Mouse (Mus musculus): ENCODE measurements around the gene Cmpk2. TPM values are rescaled to one million over a fixed set of nuclear protein-coding genes. Genes with fewer than 3 reads are reported as not detected.
A peak's percentile ranks its signal among the peaks of the same experiment; 100 is the strongest.
"Not testable (repeated sequence)": the region's sequence is repeated elsewhere in the genome, so short reads cannot be mapped to it uniquely, and the experiment has no call there.

The Cmpk2 gene
- 10 to 100 TPM; 10.2 to 17.1 TPM for total RNA-seq (2021)
- long read RNA-seq, experiment 1, transcript Cmpk2-201 (5 exons, 3,200 nt), result major isoform, 15 of 15 reads
- long read RNA-seq, experiment 1, partial matches to known transcripts, result 0 of 15 reads
- long read RNA-seq, experiment 1, other reads (novel, unspliced or antisense), result 0 of 15 reads
- long read RNA-seq, experiment 2, transcript Cmpk2-201 (5 exons, 3,200 nt), result major isoform, 15 of 19 reads
- long read RNA-seq, experiment 2, partial matches to known transcripts, result 2 of 19 reads
- long read RNA-seq, experiment 2, other reads (novel, unspliced or antisense), result 2 of 19 reads

DNA sequence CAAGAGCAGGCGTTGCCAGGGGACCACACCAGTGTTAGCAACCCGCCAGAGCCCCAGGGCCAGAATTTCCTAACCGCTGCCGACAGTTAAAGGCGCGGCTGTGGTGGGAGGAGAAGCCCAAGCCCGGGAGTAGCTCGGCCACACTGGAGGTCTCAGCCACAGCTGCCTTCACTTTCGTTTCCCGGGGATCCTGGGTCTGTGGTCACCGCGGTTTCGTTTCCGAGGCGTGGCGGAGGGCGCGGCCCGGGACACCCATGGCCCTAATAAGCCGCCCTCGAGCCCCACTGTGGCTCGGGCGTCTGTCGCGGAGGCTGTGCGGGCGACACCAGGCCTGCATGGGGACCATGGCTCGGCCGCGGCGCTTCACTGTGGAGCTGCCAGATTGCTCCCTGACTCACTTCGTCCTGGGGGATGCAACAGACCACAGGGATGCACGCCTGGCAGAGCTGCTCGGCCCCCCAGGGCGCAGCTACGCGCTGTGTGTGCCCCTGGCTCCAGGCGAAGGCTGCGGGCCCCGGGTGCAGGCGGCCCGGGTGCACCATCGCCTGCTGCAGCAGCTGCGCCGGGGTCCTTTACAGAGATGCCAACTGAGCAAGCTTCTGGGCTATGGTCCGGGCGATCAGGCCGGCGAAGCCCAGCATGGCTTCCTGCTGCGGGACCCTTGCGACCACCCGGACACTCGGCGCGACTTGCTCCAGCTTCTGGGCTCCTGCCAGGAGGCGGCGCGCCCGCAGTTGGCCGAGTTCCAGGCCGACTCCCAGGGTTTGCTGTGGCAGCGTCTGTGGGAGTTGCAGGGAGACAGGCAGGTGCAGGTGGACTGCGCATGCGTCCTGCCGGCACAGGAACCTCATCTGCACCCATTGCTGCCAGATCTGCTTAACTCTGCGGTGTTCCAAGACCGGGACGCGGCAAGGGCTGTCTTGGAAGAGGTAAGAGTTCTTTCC is at the start of gene Cmpk2:
Gene Cmpk2 (plus strand): TSS at position 107 of the 944 bp plus-strand sequence.
- DNase-seq (ENCODE audit: low spot score in 2 of 2), result peak; percentile 79 to 92

DNA sequence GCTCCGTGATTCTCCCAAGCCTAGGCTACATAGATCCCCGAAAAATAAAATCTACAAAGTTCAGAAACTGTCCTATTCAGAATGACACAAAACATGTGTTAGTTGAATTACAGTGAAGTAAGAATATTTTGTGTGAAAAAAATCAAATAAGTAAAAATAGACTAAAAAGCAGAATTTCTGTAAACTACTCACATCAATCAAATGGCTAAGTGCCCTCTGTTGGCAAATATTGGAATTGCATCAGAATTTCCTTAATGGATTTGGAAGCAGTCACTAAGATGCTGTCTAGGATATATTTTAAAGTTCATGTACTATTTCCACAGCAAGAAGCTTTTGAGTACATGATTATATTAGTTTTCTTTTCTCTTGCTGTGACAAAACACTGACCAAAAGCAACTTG is 44.2 kb upstream of the Cmpk2 start:
- no peak for DNase-seq (ENCODE audit: low spot score in 2 of 2)

DNA sequence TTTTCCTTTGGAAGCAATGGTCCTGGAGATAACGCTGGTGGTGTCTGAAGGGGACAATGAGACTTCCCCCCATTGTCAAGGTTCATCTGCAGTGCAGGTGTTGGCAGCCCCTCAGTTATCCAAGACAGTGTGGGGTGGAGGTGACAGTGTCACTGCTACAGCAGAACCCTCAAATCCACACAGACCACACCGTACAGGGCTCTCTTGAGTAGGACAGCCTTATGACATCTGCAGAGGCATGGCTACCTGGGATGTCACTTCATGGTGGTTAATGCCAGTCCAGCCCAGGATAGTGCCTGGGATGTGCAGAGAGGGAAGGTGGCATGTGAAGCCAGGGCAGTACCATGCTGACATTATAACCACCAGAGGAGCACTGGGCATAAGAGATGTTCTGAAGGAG is 40.2 kb upstream of the Cmpk2 start:
- not testable (repeated sequence) for DNase-seq (ENCODE audit: low spot score in 2 of 2)

DNA sequence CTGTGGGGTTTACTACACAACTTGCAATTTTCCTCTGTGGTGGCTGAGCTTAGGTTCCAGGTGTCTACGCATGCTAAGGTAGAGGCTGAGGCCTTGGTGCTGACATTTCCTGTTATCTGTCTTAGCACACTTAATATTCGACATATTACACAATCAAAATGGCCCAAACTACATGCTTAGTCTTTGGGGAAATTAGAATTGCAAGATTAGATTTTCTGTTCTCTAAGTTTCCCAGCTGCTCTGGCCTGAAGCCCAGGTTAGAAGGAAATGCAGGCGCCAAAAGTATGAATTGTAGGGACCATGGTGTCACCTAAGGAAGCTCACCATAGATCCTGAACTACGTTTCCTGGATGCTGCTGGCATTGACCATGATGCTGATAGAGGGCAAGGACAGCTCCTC is 32.7 kb upstream of the Cmpk2 start:
- no peak for DNase-seq (ENCODE audit: low spot score in 2 of 2)

DNA sequence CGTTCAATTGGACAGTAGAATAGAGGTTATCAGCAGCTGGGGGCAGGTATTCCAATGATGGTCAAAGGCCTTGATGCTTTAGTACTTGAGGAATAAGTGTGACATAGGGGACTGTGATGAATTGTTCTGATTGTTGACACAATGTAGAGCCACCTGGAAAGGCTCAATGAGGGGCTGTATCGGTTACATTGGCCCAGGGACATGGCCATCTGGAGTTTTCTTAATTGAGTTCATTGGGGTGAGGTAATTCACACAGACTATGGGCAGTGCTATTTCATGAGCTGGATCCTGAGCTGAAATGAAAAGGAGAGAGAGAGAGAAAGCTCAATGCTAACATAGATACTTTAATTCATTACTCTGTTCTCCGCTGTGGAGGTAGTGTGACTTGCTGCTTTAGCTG is 31.1 kb upstream of the Cmpk2 start:
- no peak for DNase-seq (ENCODE audit: low spot score in 2 of 2)

DNA sequence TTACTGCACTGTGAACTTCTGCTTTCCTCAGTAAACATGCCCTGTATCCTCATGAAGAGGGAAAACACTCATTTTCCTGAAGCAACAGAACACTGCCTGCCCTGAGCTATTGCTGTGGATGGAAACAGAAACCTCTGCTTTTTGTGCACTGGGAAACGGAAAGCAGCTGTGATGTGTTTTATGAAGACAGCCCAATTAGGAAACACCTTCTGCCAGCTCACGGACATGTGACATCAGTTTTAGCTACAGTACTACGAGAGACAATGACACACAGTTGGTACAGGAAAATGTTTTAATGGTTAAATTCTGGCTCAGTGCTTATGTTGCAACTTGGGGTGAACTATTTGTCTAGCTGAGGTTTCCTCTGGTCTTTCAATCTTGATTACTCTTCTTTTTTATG is 29.6 kb upstream of the Cmpk2 start:
- DNase-seq (ENCODE audit: low spot score in 2 of 2), result no peak

DNA sequence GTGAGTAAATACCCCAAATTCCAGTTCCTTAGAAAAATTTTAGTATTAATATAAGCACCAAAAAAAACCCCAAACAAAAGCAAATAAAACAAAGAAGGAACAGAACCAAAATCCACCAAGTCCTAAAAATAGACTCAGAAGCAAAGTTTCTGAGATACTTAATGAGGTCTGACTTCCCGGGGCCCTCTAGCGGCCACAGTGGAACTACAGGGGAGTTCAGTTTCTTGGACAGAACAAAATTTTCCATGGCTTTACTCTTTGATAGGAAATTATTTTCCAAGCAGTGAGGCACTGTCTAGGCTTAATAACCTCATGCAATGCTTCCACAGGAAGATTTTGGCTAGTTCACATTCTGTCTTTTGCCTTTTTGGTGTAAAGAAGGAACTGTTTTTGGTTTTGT is 24.9 kb upstream of the Cmpk2 start:
- peak; percentile 78 to 85 for DNase-seq (ENCODE audit: low spot score in 2 of 2)

DNA sequence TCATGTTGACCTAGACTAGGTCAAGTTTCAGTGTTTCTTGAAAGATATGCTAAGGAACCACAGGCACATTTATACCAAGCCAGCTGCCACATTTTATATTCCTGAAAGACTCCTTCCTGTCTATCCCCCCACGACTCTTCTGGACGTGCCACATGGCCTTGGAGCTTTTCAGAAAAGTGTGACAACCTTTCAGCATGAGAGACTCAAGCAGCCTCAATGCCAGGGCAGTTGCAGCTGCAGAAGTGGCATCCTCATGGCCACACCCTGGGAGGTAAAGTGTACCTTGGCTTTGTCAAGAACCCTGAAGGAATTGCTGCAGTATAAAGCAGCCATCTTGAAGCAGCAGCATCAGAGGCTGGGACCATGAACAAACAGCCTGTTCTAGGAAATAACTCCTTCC is 24.5 kb upstream of the Cmpk2 start:
- DNase-seq (ENCODE audit: low spot score in 2 of 2), result no peak

DNA sequence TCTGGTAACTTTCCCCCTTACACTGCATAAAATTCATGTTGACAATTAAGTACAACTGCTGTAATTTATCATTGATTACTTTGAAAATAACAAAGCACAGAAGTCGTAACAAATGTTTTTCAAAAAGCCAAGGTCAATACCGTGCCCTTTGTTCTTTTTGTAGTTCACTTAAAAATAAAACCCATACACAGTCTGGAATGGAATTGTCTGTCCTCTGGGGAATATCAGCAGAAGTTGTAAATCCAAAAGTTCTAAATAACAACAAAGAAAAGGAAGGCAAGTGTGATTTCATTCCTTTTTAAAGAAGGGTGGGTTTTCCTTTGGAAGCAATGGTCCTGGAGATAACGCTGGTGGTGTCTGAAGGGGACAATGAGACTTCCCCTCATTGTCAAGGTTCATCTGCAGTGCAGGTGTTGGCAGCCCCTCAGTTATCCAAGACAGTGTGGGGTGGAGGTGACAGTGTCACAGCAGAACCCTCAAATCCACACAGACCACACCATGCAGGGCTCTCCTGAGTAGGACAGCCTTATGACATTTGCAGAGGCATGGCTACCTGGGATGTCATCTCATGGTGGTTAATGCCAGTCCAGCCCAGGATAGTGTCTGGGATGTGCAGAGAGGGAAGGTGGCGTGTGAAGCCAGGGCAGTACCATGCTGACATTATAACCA is 22.5 kb upstream of the Cmpk2 start:
- DNase-seq (ENCODE audit: low spot score in 2 of 2), result no peak

DNA sequence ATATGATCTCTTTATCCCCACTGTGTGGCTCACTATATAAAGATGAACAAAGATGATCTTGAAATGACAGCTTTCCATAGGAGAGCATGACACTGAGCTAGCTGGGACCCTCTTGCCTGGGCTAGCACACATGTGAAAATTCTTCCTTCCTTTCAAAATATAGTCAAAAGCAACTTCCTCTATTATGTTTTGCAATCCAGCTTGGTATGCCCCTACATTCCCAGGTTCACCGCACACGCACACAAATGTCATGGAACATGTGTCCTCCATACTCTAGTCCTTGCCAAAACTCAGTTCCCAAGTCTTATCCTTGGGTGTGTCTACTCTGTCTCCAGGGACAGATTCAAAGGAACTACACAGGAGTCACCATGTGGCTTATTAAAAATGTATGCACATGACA is 19.5 kb upstream of the Cmpk2 start:
- no peak for DNase-seq (ENCODE audit: low spot score in 2 of 2)

DNA sequence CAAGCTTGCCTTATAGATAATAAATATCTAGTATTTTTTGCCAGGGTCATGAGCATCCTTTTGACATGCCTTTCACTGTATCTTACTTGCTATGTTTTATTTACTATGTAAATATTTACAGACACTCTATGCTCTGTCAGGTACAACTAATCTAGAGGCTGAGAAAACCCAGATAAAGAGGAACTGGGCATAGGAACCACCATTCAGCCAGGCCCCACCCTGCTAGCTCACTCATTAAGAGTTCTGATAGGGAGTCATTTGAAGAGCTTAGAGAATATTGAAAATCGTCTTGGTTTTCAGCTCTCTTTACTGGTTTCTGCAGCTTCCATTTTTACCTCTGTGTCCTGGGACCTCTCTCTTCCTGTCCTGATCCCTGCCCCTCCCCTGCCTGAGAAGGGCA is 17.9 kb upstream of the Cmpk2 start:
- no peak for DNase-seq (ENCODE audit: low spot score in 2 of 2)

DNA sequence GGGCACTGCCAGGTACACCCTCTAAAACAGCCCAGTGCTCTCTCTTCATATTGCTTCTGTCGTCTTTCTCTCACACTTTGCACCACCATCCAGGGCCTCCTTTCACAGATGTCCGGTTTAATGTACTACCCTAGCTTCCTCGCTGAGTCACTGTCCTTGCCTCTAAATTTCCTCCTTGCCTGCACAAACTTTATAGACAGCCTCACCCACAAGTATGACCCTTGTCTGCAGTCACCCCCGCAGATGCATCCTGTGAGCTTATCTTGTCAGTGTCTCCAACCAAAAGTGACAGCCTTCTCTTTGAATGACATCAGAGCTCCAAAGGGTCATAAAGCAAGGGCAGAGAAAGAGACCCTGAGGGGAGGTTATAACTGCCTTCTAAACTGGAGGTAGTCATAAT is 16.1 kb upstream of the Cmpk2 start:
- no peak for DNase-seq (ENCODE audit: low spot score in 2 of 2)

DNA sequence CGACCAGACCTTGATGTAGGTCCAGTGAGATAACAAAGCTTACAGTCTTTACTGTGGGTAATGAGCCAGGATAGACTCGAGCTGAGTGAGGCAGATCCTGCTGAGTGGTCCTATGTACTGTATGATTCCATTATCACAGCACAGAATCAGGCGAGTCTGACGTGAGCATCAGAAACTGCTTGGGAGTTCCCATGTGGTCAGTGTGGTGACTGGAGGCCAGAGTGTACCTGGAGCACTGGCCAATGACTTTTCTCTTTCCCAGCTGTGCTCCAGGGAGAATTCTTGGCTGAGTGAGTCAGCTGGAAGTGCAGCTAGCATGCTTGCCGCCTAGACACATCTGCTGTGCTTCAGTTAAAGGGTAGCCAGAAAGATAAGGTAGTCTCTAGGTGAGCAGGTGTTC is 14.3 kb upstream of the Cmpk2 start:
- no peak for DNase-seq (ENCODE audit: low spot score in 2 of 2)

DNA sequence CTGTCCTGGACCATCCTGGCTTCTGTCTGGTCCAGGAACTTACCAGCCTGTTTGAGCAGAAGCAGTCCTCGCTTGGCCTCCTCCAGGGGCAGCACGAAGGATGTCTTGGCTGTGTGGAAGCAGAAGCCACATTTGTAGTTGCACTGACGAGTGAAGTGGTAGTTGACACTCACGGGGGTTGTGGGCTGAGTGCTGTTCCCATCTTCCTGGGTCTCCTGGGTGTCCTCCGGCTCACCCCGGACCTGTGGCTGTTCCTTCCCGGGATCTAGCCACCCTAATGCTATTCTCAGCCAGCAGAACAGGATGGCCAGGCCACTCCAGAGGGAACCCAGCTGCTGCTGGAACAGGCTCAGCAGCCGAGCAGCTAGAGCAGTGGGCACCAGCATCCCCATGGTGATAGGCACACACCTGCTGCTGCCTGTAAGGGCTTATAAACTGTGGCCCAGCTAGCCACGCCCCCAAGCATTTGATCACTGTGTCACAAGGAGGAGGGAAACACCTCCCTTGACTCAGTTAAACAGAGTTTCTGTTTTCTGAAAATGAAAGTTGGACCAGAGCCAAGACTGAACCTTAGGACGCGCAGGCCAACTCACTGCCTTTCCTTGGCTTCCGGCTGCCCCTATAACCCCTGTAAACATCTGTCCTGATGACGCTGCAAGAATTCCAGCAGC is 12.8 kb upstream of the Cmpk2 start, which contains the start of gene Rsad2:
Gene Rsad2 (minus strand): TSS at position 425 of the 671 bp plus-strand sequence.
- peak; percentile 59 to 62 for DNase-seq (ENCODE audit: low spot score in 2 of 2)

DNA sequence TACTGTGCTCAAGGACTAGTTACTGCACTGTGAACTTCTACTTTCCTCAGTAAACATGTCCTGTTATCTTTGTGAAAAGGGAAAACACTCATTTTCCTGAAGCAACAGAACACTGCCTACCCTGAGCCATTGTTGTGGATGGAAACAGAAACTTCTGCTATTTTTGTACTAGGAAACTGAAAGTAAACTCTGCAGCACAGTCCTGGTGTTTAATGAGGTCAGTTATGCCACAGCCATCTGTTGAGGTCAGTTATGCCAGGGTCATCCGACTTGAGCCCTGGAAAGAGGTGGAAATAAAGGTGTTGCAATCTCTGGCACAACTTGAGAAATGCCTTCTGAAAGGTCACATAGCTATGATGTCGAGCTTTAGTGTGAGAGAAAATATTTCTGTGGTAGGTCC is 8.9 kb upstream of the Cmpk2 start:
- peak in 1 of 2 experiments; percentile 46 for DNase-seq (ENCODE audit: low spot score in 2 of 2)

DNA sequence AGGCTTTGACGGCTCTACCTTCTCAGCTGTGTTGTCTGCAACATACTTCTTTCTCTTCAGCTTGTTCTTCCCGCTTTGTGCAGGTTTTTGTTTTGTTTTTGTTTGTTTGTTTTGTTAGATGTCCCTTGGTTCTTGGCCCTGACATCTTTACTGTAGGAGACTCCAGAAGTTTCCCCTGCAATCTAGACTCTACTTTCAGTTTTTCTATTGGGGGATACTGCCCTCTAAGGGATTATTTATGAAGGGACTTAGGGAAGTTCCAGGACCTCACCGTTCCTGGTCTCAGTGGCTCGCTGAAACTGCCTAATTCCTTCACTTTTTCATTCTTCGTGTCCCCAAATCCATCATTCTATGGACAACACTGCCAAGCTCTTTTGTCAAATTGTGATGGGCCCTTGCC is 3.4 kb upstream of the Cmpk2 start:
- no peak for DNase-seq (ENCODE audit: low spot score in 2 of 2)

DNA sequence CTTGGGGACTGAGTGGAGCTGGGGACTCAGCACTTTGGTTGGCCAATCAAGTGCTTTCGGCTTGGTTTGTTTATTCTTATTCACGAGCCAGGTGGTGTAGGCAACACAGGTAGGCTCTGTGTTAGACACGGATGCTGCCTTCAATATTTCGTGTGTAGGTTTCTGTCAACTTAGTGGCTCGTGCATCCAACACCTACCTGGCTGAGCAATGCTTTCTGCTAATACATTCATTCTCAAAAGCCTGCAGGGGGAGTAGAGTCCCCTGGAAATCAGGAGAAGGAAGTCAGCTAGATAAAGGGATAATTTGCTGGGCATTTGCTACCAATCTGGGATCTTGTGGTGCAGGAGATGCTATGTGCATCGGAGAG is 1.0 kb downstream of the Cmpk2 start:
- DNase-seq (ENCODE audit: low spot score in 2 of 2), result no peak

DNA sequence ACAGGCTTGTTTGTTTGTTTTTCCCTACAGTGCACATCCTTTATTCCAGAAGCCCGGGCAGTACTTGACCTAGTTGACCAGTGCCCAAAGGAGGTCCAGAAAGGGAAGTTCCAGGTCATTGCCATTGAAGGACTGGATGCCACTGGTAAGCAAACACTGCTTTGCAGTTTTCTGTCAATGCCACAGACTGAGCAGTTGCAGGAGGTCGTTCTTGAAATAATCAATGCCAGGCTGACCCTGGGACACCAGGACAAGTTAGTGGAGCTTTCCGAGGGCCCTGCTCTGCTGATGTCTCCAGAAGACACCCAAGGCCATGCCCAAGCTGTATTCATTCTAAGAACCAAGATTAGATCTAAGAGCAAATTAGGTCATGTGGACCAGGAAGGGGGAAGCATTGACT is 2.4 kb downstream of the Cmpk2 start:
- DNase-seq (ENCODE audit: low spot score in 2 of 2), result no peak

DNA sequence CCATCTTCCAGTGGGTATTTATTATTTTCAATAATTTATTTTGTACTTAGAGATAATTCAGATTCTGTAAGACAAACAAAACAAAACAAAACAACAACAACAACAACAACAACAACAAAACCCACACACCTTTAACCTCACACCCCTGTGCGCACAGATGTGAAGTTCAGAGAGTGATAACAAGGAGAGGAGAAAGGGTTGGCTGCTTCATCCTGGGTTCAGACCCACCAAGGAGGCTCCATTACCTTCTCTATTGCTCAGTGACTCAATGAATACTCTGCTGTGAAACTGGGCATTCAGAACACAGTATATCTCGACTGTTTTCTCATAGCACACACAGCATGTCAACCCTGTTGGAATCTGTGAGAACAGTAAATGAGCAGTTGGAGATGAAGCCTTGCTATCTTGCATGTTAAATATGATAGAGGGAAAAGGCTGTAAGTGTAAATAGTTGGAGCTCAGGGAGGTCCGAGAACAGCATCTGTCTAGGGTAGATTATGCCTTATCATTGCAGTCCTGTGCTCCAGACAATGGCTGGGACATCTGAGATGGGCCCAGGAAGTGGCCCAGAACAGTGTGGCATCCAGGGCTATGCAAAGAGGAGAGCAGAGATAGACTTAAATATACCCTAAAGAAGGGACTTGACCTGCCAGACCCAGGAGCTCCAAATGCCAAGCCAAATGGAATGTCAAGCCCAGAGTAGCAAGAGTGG is 3.9 kb downstream of the Cmpk2 start:
- DNase-seq (ENCODE audit: low spot score in 2 of 2), result no peak

DNA sequence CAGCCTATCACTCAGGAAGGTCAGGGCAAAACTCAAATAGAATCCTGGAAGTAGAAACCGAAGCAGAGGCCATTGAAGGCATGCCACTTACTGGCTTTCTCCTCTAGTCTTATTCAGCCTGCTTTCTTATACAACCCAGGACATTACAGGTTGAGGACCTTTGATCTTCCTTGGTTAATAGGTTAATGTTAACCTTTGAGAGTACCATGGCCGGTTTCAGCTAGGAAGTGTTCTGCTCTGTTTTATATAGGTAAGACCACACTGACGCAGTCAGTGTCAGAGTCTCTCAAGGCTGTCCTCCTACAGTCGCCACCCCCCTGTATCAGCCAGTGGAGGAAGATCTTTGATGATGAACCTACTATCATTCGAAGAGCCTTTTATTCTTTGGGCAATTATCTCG is 4.7 kb downstream of the Cmpk2 start:
- no peak for DNase-seq (ENCODE audit: low spot score in 2 of 2)

DNA sequence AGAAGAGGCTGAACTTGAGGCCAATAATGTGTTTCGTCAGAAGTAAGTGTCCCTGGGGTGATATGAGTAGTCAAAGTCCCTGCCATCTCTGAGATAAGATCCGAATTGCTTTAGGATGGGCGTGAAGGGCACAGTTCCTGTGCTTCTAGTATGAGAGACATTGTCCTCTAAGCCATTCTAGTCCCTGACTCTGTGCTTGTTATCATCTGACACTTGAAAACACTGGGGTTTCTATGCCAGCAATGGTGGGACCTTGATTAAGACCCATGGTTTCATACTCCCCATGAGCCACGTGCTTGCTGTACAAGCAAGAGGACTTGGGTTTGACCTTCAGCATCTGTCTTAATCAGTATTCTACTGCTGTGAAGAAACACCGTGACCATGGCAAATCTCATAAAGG is 8.2 kb downstream of the Cmpk2 start:
- DNase-seq (ENCODE audit: low spot score in 2 of 2), result no peak
